Mouse (Mus musculus) heart, embryonic 12.5 days (tissue): Measurements from ENCODE around the gene Hoxa5. TPM values are rescaled to one million over a fixed set of nuclear protein-coding genes. Genes with fewer than 3 reads are reported as not detected.

Experiments
- ATAC-seq: fragments of 200-750 bp; cut with Nextera tagmentation; 2 replicates; pipeline ENCODE4 v1.8.0; 2017; ENCODE audit warnings: moderate TSS enrichment, moderate library complexity; ENCODE audit not compliant: insufficient number of reproducible peaks, low FRiP score
- H3K27ac ChIP-seq: fragments of 300-500 bp; sonication (generic); 2 replicates; pipeline ENCODE4 v1.5.1; 2016; ENCODE audit warnings: mild to moderate bottlenecking, moderate library complexity; ENCODE audit not compliant: poor library complexity, severe bottlenecking
- H3K27me3 ChIP-seq: fragments of 300-500 bp; sonication (generic); replicated peaks from 2 replicates; pipeline ENCODE4 v1.6.1; 2016; ENCODE audit warnings: mild to moderate bottlenecking, moderate library complexity
- H3K36me3 ChIP-seq: fragments of 300-500 bp; sonication (generic); 2 replicates; pipeline ENCODE4 v1.6.1; 2016; ENCODE audit warnings: mild to moderate bottlenecking, moderate library complexity
- H3K4me1 ChIP-seq: fragments of 300-500 bp; sonication (generic); replicated peaks from 2 replicates; pipeline ENCODE4 v1.6.1; 2016; ENCODE audit warnings: mild to moderate bottlenecking
- H3K4me2 ChIP-seq: fragments of 300-500 bp; sonication (generic); 2 replicates; pipeline ENCODE4 v1.6.1; 2016; ENCODE audit warnings: mild to moderate bottlenecking, moderate library complexity
- H3K4me3 ChIP-seq: fragments of 300-500 bp; sonication (generic); 2 replicates; pipeline ENCODE4 v1.5.1; 2016; ENCODE audit warnings: mild to moderate bottlenecking
- H3K9ac ChIP-seq: fragments of 300-500 bp; sonication (generic); 2 replicates; pipeline ENCODE4 v1.6.1; 2016; ENCODE audit warnings: mild to moderate bottlenecking, moderate library complexity
- H3K9me3 ChIP-seq: fragments of 300-500 bp; sonication (generic); replicated peaks from 2 replicates; pipeline ENCODE4 v1.6.1; 2016; ENCODE audit warnings: mild to moderate bottlenecking, moderate library complexity
- WGBS: fragments of 180-500 bp; shearing (Covaris S2); methylation state at CpG from one replicate; pipeline ENCODE4 v1.1.7; 2016; 5-methylcytosine and 5-hydroxymethylcytosine counted together
- polyA plus RNA-seq: library from polyadenylated mRNA; unstranded; fragments of >200 nt; fragmentation: Nextera tagmentation; extraction: Ambion mirVana; gene quantifications from 2 replicates; pipeline ENCODE4 v1.2.1, GENCODE M21; 2016

The Hoxa5 gene
- polyA plus RNA-seq, 1 experiment from 2014 or later: 0.96 TPM

- H3K4me3 ChIP-seq: no peak overlapping the region
- H3K9ac ChIP-seq: no peak overlapping the region
- H3K27ac ChIP-seq: no peak overlapping the region
- H3K4me1 ChIP-seq: peaks cover 16% of the 10 kb centered on the region
- H3K36me3 ChIP-seq: no peaks in the 10 kb centered on the region
- 2% methylated on average over 24 of the region's 24 CpGs for WGBS
- peaks cover 95% of the 10 kb centered on the region for H3K27me3 ChIP-seq
- no peak overlapping the region for H3K4me2 ChIP-seq
- no peak for ATAC-seq
- H3K9me3 ChIP-seq: no peaks in the 10 kb centered on the region
Observed at GRCm38 (mm10) chr6:52223939-52224760, 19.8 kb upstream of the Hoxa5 start.

DNA sequence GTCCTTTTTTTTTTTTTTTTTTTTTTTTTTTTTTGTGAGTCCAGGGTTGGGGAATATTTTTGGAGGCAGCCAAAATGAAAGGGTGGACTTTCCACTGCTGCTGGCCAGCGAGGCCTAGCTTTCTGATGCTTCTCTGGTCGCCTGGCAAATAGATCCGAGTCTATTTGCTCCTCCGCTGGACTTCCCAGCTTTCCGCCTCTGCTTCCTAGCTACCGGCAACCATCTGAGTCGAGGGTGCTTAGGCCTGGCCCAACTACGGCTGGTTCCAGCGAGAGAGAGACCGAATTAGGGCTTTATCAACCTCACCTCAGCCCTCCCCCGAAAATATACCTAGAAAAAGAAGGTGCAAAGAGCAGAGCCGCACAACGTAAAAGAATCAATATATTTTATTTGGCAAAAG is 18.3 kb upstream of the Hoxa5 start:
- H3K4me1 ChIP-seq: peaks cover 16% of the 10 kb centered on the region
- 18% methylated on average over 13 of the region's 13 CpGs for WGBS
- no peak for ATAC-seq
- H3K9ac ChIP-seq: no peak overlapping the region
- no peak overlapping the region for H3K4me2 ChIP-seq
- no peak overlapping the region for H3K4me3 ChIP-seq
- no peaks in the 10 kb centered on the region for H3K36me3 ChIP-seq
- H3K9me3 ChIP-seq: no peaks in the 10 kb centered on the region
- H3K27ac ChIP-seq: no peak overlapping the region
- H3K27me3 ChIP-seq: peaks cover 98% of the 10 kb centered on the region

- Histone ChIP-seq H3K9ac (no peak overlapping the region), H3K4me1 (peaks cover 22% of the 10 kb centered on the region), H3K4me3 (peak overlapping the region; percentile 54), H3K4me2 (peak overlapping the region; percentile 85), H3K27ac (no peak overlapping the region), H3K27me3 (peaks cover 98% of the 10 kb centered on the region), H3K36me3 (no peaks in the 10 kb centered on the region), H3K9me3 (no peaks in the 10 kb centered on the region)
- no peak for ATAC-seq
- 6% methylated on average over 21 of the region's 21 CpGs for WGBS
Observed at GRCm38 (mm10) chr6:52221993-52222685, 17.8 kb upstream of the Hoxa5 start.

DNA sequence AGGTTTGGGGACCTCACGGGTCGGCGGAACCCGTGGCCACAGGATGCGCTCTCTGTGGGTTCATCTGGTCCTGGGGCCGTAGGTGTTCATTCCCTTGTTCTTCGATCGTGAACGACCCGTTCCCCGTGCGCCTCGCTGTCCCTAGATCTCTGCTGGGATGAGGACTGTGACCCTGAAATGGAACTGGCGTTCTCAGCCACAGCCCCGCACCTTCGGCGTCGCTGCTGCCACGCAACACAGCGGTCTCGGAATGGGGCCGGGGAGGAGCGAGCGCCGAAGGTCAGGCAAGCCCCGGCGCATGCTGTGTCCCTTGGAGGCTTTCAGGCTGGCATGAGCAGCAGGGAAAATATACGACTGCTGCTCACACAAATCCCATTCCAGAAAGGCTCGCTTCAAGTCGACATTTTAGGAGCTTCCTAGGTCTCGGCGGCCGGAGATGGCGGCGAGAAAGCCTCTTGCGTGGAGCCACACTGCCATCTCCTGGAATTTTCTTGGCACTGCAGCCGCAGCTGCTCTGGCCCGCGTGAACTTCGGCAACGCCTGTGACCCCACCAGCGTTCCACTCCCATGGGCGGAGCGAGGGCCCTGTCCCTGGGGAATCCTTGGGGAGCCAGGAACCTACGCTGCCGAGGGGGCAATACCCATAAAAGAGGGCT is 17.1 kb upstream of the Hoxa5 start, which contains the start of gene Hoxa7:
TSS of gene Hoxa7 (minus strand) at position 518 of the 656 bp plus-strand sequence.
- H3K36me3 ChIP-seq: no peaks in the 10 kb centered on the region
- H3K27ac ChIP-seq: no peak within 1 kb of the TSS
- WGBS: under 1% methylated on average over 46 of the region's 46 CpGs
- H3K4me2 ChIP-seq: peak within 1 kb of the TSS; percentile 85
- H3K9ac ChIP-seq: peak within 1 kb of the TSS; percentile 42; the same call in 1 of the 2 replicates
- peaks cover 27% of the 10 kb centered on the region for H3K4me1 ChIP-seq
- H3K9me3 ChIP-seq: no peaks in the 10 kb centered on the region
- ATAC-seq: peak; percentile 58; the same call in 1 of the 2 replicates
- H3K27me3 ChIP-seq: peaks cover 98% of the 10 kb centered on the region
- H3K4me3 ChIP-seq: peak within 1 kb of the TSS; percentile 54

DNA sequence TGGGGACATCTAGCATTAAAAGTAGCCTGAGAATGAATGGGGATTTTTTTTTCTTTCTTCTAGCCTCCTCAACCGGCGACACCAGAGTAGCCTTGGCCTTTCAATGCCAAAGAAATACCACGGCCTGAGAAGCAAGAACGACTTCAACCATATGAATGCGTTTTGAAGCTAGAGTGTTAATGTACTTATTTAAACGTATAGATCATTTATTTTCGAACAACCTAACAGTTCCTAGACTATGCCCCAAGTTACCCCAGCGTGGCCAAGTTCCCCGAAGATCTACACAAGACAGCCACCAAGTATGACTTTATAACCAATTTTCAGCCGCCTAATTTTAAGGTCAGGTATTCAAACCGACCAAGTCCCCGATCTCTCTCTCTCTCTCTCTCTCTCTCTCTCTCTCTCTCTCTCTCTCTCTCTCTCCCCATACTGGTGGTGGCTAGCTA is 16.5 kb upstream of the Hoxa5 start:
- H3K4me3 ChIP-seq: peak overlapping the region; percentile 54
- peaks cover 25% of the 10 kb centered on the region for H3K4me1 ChIP-seq
- peaks cover 98% of the 10 kb centered on the region for H3K27me3 ChIP-seq
- H3K9me3 ChIP-seq: no peaks in the 10 kb centered on the region
- ATAC-seq: no peak
- H3K27ac ChIP-seq: no peak overlapping the region
- peak overlapping the region; percentile 85 for H3K4me2 ChIP-seq
- 4% methylated on average over 12 of the region's 12 CpGs for WGBS
- H3K9ac ChIP-seq: no peak overlapping the region
- no peaks in the 10 kb centered on the region for H3K36me3 ChIP-seq

DNA sequence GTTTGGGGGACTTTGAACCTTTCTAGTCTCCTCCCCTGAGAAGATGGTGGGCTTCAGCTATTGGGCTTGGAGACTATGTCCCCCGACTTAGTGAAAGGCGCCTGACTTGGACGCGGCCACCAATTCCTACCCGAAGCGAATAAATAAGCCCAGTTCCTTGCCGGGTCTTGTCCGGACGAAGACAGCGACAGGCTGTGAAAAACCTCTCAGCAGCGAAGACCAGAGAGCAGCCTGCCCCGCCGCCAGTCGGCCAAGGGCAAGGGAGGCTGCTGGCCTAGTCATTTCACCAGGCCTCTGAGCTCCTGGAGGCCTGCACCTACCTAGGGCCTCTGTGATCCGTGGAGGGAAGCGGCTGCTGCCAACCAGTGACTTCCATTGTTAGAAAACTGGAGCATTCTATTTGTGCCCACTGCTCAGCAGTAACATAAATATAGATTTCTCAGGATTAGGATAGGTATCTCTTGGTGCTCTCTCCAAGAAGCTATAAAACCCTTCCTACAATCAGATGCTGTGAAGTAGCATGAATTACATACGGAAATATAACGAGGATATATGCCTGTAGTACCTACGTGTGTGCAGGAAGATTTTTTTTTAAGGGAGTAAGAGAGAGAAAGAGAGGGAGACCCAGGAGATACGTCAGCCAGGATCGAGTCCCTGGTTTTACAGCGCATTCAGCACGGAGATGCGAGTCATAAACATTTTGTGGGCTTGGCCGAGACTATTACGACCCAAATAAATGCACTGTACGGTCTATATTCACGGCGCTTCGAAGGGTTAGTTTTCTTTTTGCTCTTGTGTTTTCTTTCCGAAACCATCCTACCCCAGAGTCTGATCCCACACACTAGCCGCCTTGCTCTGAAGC is 15.8 kb upstream of the Hoxa5 start:
- Histone ChIP-seq H3K27ac (no peak overlapping the region), H3K4me3 (no peak overlapping the region), H3K4me2 (no peak overlapping the region), H3K4me1 (peaks cover 22% of the 10 kb centered on the region), H3K36me3 (no peaks in the 10 kb centered on the region), H3K9ac (no peak overlapping the region), H3K27me3 (peaks cover 98% of the 10 kb centered on the region), H3K9me3 (no peaks in the 10 kb centered on the region)
- WGBS: 14% methylated on average over 32 of the region's 32 CpGs
- no peak for ATAC-seq

GRCm38 (mm10) chr6:52219234-52219942 is 15.0 kb upstream of the Hoxa5 start:
- Histone ChIP-seq H3K4me1 (peaks cover 22% of the 10 kb centered on the region), H3K9ac (no peak overlapping the region), H3K4me3 (no peak overlapping the region), H3K4me2 (no peak overlapping the region), H3K36me3 (no peaks in the 10 kb centered on the region), H3K27me3 (peaks cover 98% of the 10 kb centered on the region), H3K9me3 (no peaks in the 10 kb centered on the region), H3K27ac (no peak overlapping the region)
- WGBS: 26% methylated on average over 9 of the region's 9 CpGs
- no peak for ATAC-seq

- H3K27me3 ChIP-seq: peaks cover 98% of the 10 kb centered on the region
- H3K9ac ChIP-seq: no peak overlapping the region
- no peak overlapping the region for H3K4me2 ChIP-seq
- H3K4me3 ChIP-seq: no peak overlapping the region
- peaks cover 22% of the 10 kb centered on the region for H3K4me1 ChIP-seq
- no peaks in the 10 kb centered on the region for H3K9me3 ChIP-seq
- WGBS: 10% methylated on average over 14 of the region's 14 CpGs
- no peaks in the 10 kb centered on the region for H3K36me3 ChIP-seq
- no peak overlapping the region for H3K27ac ChIP-seq
- ATAC-seq: no peak
Observed at GRCm38 (mm10) chr6:52218643-52219215, 14.3 kb upstream of the Hoxa5 start.

DNA sequence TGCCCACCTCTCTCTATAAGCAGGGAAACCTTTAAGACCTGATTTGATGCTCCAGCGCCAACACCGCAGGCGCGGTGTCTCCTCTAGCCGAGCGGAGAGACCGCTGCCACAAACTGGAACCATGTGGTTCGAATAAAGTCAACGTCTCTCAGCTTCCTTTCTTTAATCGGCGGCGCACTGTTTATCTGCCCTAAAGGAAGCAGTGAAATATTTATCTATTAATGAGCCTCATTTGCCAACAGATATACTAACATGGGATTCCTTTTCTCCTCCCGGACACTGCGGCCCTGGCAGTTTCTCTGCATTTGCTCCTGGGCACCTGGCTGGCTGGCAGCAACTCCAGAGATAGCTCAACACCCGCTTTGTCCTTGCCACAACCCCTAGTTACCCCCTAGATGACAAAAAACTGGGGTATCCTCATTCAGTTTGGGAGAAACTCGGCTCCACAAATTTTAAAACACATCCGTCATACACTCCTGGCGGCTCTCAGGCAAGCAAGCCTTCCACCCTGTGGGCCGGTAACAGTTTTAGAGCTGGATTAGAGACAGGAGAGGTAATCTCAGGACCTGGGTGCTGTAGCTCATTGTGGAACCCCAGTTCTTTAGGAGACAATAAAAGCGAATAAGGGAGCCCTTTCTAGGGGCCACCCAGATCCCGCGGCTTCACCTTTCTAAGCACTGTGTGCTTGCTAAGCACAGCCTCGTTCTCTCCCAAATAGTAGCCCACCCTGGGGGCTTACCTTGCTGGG is 13.7 kb upstream of the Hoxa5 start:
- Histone ChIP-seq H3K4me1 (peaks cover 24% of the 10 kb centered on the region), H3K4me2 (no peak overlapping the region; the same call in 1 of the 2 replicates), H3K9ac (no peak overlapping the region), H3K36me3 (no peaks in the 10 kb centered on the region), H3K27me3 (peaks cover 98% of the 10 kb centered on the region), H3K27ac (no peak overlapping the region), H3K4me3 (peak overlapping the region; percentile 28; the same call in 1 of the 2 replicates), H3K9me3 (no peaks in the 10 kb centered on the region)
- 6% methylated on average over 23 of the region's 23 CpGs for WGBS
- no peak for ATAC-seq
